In genomic region chr5:89881425-89881824, GRCm38 (mm10) we compare ENCODE assay signal across 8 mouse cellular contexts. TPM values are rescaled to one million over a fixed set of nuclear protein-coding genes. Genes with fewer than 3 reads are reported as not detected.
DNase-seq lines count a peak whose midpoint lies in the region; ATAC-seq and TF ChIP-seq lines count a peak whose summit lies in the region.

No protein-coding gene starts in this region.

- peaks cover 30% of the 10 kb centered on the region for H3K4me1 ChIP-seq in forebrain, embryonic 15.5 days
- peaks cover 4% of the 10 kb centered on the region; the same call in 1 of the 2 replicates for H3K4me1 ChIP-seq in limb, embryonic 14.5 days (ENCODE audit: control insufficient read depth, insufficient read depth, low read length)
- peaks cover 22% of the 10 kb centered on the region for H3K4me1 ChIP-seq in neural tube, embryonic 15.5 days

- TF ChIP-seq POLR2A in limb, embryonic 14.5 days (IDR thresholded peaks at IDR 0.05; ENCODE audit: borderline replicate concordance, extremely low read depth, insufficient read depth, insufficient read length): no peak

- 39% methylated on average over 4 of the region's 4 CpGs for WGBS in forebrain, embryonic 15.5 days
- 32% methylated on average over 4 of the region's 4 CpGs for WGBS in limb, embryonic 14.5 days
- 45% methylated on average over 4 of the region's 4 CpGs for WGBS in neural tube, embryonic 15.5 days

- DNase-seq in left cerebral cortex, adult 2 months (ENCODE audit: extremely low spot score in 1 of 2, low spot score in 2 of 2): no peak
- no peak for DNase-seq in left cerebral cortex, postnatal 14 days (ENCODE audit: low spot score in 2 of 2)
- no peak for DNase-seq in limb, embryonic 14.5 days (ENCODE audit: low spot score)
- no peak for DNase-seq in cerebellum, postnatal 4 days (ENCODE audit: low spot score in 2 of 2)
- DNase-seq in adrenal gland, adult 8-10 months: no peak
- DNase-seq in testis, postnatal 14 days (ENCODE audit: low spot score): no peak

- 0 out of 2 replicates have a peak overlapping the region, but pooled peaks have one; percentile 13 for H3K9ac ChIP-seq in forebrain, embryonic 15.5 days (replicated peaks)
- H3K9ac ChIP-seq in limb, embryonic 14.5 days (ENCODE audit: low read depth, low read length, severe bottlenecking): peak overlapping the region; percentile 80; the same call in 1 of the 2 replicates
- H3K9ac ChIP-seq in neural tube, embryonic 15.5 days (replicated peaks): no peak overlapping the region

- no peak overlapping the region for H3K27ac ChIP-seq in left cerebral cortex, adult 2 months
- H3K27ac ChIP-seq in forebrain, embryonic 15.5 days (replicated peaks): 0 out of 2 replicates have a peak overlapping the region, but pooled peaks have one; percentile 1
- no peak overlapping the region for H3K27ac ChIP-seq in limb, embryonic 14.5 days (replicated peaks; ENCODE audit: low read depth, low read length)
- H3K27ac ChIP-seq in neural tube, embryonic 15.5 days (replicated peaks): no peak overlapping the region

- H3K9me3 ChIP-seq in forebrain, embryonic 15.5 days: no peaks in the 10 kb centered on the region
- no peaks in the 10 kb centered on the region for H3K9me3 ChIP-seq in limb, embryonic 14.5 days (ENCODE audit: control insufficient read depth, low read length)
- no peaks in the 10 kb centered on the region for H3K9me3 ChIP-seq in neural tube, embryonic 15.5 days (replicated peaks)

- peak overlapping the region; percentile 97 for H3K4me2 ChIP-seq in forebrain, embryonic 15.5 days (replicated peaks)
- peak overlapping the region; percentile 98 for H3K4me2 ChIP-seq in limb, embryonic 14.5 days (replicated peaks; ENCODE audit: low read depth, low read length, severe bottlenecking)
- peak overlapping the region; percentile 100 for H3K4me2 ChIP-seq in neural tube, embryonic 15.5 days

- H3K27me3 ChIP-seq in forebrain, embryonic 15.5 days: no peaks in the 10 kb centered on the region
- H3K27me3 ChIP-seq in limb, embryonic 14.5 days (ENCODE audit: control insufficient read depth, insufficient read depth, low read length): no peaks in the 10 kb centered on the region
- no peaks in the 10 kb centered on the region for H3K27me3 ChIP-seq in neural tube, embryonic 15.5 days (replicated peaks)

- intact Hi-C loops in left cerebral cortex, adult 2 months (cut with DNase I): loop anchor here (5.0 kb wide), 1 partner anchor 169 kb away; no protein-coding TSS in a partner anchor
- intact Hi-C loops in left cerebral cortex, postnatal 14 days (cut with DNase I): no loop called here

- no peaks in the 10 kb centered on the region for H3K36me3 ChIP-seq in forebrain, embryonic 15.5 days
- H3K36me3 ChIP-seq in limb, embryonic 14.5 days (ENCODE audit: control insufficient read depth, insufficient read depth, low read length): no peaks in the 10 kb centered on the region
- H3K36me3 ChIP-seq in neural tube, embryonic 15.5 days: no peaks in the 10 kb centered on the region

- H3K4me3 ChIP-seq in left cerebral cortex, adult 2 months: peak overlapping the region; percentile 17
- peak overlapping the region; percentile 72 for H3K4me3 ChIP-seq in forebrain, embryonic 15.5 days
- H3K4me3 ChIP-seq in limb, embryonic 14.5 days (replicated peaks; ENCODE audit: low read length): peak overlapping the region; percentile 73
- peak overlapping the region; percentile 82 for H3K4me3 ChIP-seq in neural tube, embryonic 15.5 days (replicated peaks)

- TF ChIP-seq CTCF in left cerebral cortex, adult 2 months (IDR thresholded peaks at IDR 0.05): no peak

- ATAC-seq in forebrain, embryonic 15.5 days (replicated peaks): no peak
- ATAC-seq in limb, embryonic 14.5 days (ENCODE audit: low FRiP score, low read depth): no peak
- ATAC-seq in neural tube, embryonic 15.5 days (ENCODE audit: low FRiP score): no peak

RNA-seq across cellular contexts. Expression of gene Adamts3, which starts 1.7 kb away (rescaled TPM):
- total RNA-seq in left cerebral cortex, adult 2 months (2021): 10 to 100 TPM; 19.3 to 21.7 TPM
- total RNA-seq in left cerebral cortex, postnatal 14 days (2021): 10 to 100 TPM; 41.6 to 44.1 TPM
- polyA plus RNA-seq in forebrain, embryonic 15.5 days (2015; fragmentation: Nextera tagmentation; extraction: Ambion mirVana): 14.0 and 14.4 TPM in 2 replicates
- 13.0 and 15.8 TPM in 2 replicates for polyA plus RNA-seq in limb, embryonic 14.5 days (2012; rRNA removed)
- 9.5 and 10.8 TPM in 2 replicates for polyA plus RNA-seq in limb, embryonic 14.5 days (2014; fragmentation: Nextera tagmentation; extraction: Ambion mirVana)
- polyA plus RNA-seq in neural tube, embryonic 15.5 days (2015; fragmentation: Nextera tagmentation; extraction: Ambion mirVana): 4.7 and 5.5 TPM in 2 replicates
- 1 to 10 TPM; 4.8 to 8.4 (median 5.4) TPM for total RNA-seq in adrenal gland, adult 8-10 months (2022)

Comparison
In these comparisons a context has a peak if more than half of its experiments do, and no peak if none do; other contexts are left out.
1. H3K4me3 ChIP-seq: peak in every context shown above with its lines; median percentile 82 in neural tube, embryonic 15.5 days; 73 in limb, embryonic 14.5 days; 72 in forebrain, embryonic 15.5 days; 17 in left cerebral cortex, adult 2 months.